Mouse (Mus musculus): Measurements from ENCODE around the gene Guk1.
"Not testable (repeated sequence)": the region's sequence is repeated elsewhere in the genome, so short reads cannot be mapped to it uniquely, and the experiment has no call there.

Guk1 gene

DNA sequence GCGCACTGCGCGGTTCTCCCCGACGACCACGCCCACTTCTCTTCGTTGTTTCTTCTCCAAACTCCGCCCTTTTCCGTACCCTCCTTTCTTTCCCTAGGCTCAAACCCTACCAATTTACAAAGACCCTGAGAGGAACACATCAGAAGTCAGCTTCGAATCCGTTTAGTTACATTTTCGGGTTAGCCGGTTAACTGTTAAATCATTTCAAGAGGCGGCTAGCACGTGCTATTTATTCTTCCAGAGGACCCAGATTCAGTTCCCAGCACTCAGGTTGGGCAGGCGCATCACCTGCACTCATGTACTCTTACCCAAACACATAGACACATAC lies at the start of gene Guk1:
Gene Guk1, minus strand, starts transcription at position 154 of the 328 bp plus-strand sequence.
- DNase-seq: no peak

DNA sequence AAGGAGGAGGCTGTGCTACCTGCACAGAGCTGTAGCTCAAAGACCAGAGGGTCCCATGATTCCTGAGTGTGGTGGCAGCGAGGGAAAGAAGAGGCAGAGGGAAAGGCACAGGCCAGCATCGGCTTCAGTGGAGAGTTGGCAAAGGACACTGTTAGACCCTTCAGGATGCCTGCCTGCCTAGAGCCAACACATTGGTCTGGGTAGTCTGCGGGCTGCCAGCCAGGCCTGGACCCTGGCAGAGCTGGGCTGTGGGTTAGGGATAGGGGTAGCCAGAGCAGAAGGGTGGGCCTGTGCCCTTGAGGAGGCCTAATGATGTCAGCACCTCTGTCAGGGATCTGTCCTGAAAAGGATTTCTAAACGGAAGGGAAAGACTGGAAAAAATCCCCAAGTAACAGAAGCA lies 47.8 kb upstream of the Guk1 start:
- no peak for DNase-seq

DNA sequence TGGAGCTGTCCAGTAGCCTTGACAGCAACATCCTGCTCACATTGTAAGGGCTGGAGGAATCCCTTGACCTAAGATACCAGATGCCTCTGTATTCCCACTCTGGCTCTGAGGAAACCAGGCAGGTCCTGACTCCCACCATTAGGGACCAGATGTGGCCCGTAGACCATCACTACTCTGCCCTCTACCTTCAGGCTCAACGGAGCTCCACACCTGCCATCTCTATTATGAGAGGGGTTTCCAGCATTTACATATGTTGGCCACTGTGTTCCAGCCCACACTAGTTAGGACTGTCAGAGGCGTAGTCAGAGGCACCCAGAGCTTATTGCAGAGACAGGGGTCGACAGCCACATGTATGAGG lies 47.4 kb upstream of the Guk1 start:
- no peak for DNase-seq

DNA sequence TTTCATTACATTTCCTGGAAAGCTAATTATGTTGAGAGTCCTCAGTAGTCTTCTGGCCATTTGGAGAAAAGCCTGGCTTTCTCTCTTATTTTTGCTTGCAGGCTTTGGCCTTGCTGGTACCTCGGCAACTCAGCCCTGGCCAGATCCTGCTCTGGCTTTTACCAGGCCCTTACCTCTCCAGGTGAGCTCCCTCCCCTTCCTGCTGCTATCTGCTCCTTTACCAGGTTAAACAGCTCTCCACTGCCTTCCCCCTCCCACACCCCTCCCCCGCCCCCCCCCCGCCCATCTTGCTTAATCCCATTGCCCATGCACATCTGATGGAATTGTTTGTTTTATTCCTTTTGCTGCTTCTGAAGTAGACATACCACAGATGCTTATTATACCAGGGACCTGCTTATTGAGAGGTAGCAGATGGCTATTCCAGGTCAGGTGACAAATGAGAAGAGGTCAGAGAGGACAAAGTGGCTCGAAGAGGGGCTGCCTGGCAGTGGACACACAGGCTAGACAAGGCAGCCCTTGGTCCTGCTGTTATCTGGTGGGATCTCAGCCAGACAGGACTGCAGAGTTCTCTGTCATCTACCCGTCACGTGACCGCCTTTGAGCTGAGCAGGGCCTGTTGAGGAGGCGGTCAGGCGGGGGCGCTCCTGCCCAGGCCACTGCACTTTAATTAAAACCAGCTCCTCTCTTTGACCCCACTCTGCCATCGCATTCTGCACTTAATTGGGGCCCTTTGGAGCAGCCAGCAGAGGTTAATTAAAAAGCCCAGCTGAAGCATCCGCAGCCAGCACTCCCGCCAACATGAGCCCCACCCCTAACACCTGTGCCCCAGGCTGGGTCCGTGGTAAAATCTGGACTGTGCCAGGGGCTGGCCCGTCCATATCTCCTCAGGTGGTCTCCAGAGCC lies 46.8 kb upstream of the Guk1 start:
- DNase-seq: peak; percentile 83

DNA sequence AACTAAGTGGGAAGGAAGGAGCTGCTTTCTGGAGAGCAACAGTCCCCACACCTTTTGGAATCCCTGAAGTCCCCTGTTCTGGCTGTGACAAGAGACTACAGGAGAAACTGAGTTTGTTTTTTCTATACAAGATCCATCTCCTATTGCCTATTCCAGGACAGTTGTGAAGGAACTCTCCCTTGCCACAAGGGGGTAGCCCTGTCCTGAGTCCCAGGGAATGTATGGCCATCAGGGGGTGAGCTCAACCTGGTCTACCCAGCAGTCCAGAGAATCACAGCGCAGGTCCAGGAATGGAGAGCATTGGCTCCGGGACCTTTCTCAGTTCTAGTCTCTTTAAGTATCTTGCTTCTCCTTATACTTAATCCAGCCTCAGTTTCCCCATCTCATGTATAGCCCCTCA lies 40.8 kb upstream of the Guk1 start:
- DNase-seq: no peak

DNA sequence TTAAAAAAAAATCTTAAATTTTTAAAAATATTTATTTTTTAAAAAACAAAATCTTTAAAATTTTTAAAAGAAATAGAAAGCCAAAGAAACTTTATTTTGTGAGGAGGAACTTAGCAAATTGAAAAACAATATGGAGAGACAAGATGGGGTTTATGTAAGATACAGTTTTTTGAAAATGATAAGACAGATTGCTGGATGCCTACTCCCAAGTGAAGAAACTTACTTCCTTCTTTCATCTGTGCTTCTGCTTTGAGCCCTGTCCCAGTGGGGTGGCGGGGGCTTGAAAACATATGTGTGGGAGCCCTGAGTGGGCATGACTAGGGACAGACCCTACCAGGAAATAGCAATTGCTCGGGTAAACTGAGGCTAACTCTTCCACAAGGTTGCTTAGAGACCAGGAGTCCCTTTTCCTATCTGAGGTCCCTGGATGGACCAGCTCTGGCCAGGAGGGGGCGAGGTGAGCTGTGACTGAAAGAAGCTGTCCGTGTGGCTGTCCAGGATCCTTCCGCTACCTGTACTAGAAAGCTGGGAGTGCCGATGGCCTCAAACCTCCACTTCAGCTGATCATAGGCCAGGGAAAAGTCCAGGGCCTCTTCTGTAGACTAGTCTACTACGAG lies 38.2 kb upstream of the Guk1 start:
- peak; percentile 78 for DNase-seq

DNA sequence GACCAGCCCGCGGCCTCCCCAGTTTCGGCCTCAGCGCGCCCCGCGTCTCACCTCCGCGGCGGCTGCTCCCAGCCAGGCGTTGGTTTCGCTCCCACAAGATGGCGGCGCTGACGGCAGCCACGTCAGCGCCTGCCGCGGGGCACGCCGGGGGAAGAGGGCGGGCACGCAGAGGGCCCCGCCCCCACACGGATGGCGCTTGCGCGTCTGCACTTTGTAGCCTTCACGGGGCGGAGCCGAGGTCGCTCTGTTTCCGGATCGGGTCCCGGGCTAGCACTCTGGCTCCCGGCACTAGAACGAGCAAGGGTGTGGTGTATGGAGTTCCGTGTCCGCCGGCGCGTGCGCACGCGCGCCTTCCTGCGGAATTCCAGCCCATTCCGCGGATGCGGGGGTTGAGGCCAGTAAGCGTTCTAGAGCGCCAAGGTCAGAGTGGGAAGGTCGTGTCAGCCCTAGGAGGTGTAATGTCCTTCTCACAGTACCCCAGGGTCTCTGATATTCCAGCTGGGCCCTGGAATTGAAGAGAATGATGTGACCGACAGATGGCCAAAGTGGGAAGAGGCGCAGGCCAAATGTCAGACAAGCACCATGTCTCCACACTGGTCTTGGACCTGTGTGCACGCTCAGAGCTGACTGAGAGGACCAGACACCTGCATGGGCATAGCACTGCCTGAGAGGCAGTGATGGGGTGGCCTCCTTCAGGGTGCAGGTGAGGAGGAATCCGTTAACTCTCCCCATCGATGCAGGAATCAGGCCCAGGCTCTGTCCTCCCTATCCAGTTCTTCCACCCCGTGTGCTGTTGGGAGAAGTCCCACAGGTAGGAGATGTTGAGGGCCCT lies 36.3 kb upstream of the Guk1 start, which contains the start of gene Arf1:
Gene Arf1, minus strand, starts transcription at position 149 of the 832 bp plus-strand sequence.
- peak; percentile 98 for DNase-seq

DNA sequence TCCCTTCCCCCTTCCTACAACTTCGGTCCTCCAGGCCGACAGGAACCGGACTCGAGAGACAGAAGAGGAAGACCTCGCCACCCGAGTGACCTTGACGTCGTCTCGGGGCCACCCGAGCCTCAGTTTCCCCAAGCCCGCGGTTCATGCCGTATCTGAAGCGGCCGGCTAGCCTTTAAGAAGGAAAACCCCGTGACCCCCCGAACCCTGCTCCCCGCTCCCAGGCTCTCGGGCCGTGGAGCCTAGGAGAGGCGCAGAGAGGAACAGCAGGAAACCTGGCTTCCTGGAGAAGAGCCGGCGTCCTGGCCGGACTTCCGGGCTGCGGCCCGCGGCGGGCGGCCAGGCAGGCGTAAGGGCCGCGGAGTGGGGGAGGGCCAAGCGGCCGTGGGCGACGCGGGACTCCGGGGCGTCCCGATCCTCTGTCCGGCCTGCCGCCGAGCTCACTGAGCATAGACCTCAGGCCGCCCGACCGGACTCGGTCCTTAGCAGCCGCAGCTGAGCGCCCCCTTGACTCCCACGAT lies 35.7 kb upstream of the Guk1 start:
- no peak for DNase-seq

DNA sequence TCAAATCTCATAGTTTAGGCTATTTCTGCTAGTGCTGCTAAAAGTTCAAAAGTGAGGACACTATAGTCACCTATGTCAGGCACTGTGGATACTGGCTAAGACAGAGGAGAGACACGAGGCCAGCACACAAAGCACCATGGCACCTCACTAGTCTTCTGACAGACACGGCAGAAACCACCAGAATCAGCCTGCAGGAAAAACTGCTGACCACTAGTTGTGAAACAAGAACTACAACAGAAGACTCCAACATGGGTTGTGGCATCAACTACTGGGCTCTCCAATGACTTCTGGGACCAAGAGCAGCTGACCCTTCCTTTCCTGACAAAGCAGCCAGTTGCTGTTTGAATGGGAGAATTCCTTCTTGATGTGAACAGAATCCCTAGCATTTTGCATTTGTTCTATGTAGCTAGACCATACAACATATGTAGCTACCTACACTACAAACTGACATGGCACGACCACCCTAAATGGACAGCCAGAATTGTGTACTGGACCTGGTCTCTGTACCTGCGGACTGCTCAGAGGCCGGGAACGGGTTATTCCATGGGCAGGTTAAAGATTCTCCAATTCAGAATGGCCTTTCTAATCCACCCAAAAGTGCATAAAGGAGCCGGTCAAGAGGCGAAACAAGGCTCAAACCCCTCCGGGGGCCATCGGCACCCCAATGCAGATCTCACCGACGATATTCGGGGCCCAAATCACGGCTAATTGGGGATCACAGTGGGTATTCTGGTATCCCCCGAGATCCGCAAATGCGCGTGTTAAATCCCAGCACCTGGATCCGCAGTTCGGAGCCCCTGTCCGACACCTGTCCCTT lies 35.0 kb upstream of the Guk1 start:
- peak; percentile 31 for DNase-seq

DNA sequence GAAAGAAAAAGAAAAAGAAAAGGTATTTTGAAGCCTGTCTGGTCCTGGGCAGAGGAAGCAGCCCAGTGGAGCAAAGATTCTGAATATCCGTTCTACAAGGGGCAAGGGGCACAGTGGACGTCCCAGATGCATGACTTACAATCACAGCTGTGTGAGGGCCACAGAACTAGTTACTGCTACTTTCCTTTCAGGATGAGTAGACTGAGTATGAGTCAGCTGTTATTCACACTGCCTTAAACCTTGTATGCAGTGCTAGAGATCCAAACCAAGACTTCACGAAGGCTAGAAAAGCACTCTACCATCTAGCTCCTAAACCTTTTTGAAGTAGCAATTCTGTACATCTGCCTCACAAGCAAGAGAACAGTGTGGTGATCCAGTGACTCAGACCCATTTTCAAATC lies 34.2 kb upstream of the Guk1 start:
- DNase-seq: no peak

DNA sequence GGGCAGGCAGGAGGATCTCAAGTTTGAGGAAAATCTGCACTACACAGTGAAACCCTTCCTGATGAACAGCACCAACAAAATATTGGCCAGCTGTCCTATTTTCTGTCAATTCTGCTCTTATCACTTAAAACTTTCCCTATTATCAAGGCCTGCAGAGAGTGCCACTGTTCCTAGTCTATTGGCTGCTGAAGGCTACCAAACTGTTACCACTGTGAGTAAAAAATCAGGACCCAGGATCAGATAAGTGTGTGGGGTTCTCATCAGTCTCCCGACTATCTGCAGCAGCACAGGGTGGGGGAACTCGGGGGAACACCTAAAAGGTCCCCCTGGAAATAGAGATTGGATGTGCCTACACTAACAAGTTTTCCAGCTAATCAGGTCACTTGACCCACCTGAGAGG lies 33.2 kb upstream of the Guk1 start:
- no peak for DNase-seq

DNA sequence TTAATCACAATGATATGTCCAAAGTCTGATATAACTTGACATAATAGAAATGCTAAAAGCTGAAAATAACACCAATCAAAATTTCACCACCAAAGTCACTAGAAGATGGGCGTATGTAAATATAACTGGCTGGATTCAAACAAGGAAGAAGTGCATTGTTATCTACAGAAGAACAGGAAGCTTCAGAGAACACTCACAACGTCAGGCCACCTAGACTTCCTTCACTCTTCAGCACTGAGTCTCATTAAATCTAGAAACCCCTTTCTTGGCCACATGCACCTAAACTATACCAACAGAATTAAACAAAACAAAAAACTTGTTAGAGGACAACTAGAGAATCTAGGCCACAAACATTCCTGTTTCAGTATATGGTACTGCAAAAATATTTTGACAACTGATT lies 32.5 kb upstream of the Guk1 start:
- DNase-seq: no peak

DNA sequence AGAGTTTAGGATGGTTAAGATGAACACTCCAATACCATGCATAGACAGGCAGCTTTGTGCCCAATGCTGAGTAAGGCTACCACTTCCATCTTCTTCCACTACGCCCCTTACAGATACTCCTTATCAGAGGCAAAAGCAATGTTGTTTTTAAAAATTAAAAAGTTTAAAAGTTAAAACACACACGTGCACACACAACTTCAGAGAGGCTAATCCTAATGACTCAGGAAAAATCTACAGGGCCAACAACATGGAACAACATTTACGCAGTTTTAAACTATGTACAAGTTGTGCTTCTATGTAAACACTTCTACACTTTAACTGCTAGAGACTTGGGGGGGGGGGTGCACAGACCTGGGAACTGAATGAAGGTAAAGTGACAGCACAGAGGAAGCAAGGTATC lies 32.0 kb upstream of the Guk1 start:
- DNase-seq: no peak

DNA sequence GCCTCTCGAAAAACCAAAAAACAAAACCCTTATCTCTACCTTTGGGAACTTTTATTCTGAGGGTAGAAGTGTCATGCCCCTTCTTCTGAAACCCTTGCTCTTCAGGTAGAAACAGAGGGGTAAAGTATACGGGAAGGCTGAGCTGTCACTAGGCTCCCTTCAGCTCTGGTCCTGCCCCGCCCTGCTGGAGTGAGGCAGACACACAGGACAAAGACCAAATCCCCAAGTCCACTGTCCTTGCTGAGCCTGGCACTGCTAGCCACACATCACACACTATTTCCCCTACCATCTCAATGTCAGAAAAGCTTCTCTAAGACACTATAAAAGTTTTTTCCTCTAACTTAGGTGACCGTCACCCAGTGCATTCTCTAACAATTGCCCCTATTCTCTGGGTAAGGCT lies 30.3 kb upstream of the Guk1 start:
- DNase-seq: no peak

DNA sequence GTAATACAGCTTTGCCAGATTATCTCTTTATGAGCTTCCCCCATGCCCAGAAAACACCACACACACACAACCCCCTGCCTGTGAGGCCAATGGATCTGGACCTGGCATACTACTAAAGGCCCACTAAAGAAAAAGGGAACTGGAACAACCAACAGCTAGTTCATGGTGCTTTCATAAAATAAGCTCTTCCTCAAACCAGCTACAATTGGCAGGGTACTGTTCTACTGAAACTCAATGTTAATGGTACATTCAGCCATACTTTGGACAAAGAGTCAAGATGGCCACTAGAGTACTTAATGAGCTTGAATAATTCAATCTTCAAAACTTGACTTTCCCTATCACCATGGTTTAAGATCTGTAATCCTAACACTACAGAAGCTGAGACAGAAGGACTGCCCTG lies 29.6 kb upstream of the Guk1 start:
- DNase-seq: no peak

DNA sequence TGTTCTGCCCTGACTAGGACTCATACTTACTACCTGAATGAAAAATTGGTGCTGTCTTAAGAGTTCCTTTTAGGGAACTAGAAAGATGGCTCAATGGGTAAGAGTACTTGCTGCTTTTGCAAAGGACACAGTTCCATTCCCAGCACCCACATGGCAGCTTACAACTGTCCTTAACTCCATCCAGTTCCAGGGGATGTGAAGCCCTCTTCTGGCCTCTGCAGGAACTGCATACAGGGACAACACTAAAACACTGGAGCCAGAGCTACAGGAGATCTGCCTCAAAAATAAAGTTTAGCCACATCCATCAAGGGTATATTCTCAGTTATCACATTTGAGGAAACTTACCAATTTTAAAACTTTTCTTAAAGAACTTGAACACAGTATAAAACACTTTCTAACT lies 27.1 kb upstream of the Guk1 start:
- DNase-seq: no peak

DNA sequence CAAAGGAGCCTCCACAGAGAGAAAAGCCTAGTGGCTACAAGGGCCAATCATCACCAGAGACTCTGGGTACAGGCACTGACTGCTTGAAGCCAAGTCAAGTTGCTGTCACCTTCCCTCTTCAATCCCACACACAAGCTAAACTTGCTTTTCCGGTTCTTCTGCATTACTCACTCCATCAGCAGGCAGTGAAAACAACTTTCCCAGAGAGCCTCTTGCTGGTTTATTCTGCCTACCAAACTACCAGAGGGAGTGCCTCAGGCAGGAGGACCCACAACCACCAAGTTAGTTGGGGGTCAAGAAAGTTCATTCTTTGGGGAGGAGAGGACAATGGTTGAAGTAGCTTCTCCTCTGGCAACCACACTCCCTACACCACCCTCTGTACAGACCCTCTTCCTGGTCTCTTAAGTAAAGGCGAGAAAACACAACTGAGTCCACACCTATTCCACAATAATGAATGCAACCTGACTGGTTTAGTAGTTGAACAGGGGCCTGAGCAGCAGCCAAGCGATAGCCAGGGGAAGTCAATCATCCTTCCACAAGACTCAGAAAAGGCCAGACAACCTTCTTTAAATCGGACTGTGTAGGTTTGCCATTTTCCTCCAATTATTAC lies 26.5 kb upstream of the Guk1 start:
- DNase-seq: peak; percentile 67

DNA sequence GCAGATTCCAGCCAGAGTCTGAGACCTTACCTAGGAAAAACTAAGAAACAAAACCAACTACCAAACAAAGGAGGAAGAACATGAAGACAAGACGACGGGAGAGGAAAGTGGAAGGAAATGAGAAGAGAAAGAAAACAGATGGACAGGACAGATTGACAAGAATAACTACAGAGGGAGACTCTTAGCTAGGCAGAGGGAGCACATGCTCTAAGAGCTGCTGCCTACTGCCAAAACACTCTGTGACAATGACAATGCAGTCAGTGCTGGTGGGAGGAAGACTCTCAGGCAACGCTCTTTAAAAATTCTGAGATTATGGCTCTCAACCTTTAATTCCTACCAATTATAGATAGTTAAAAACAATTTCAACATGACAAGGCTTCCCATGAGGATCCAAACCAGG lies 24.9 kb upstream of the Guk1 start:
- DNase-seq: no peak

DNA sequence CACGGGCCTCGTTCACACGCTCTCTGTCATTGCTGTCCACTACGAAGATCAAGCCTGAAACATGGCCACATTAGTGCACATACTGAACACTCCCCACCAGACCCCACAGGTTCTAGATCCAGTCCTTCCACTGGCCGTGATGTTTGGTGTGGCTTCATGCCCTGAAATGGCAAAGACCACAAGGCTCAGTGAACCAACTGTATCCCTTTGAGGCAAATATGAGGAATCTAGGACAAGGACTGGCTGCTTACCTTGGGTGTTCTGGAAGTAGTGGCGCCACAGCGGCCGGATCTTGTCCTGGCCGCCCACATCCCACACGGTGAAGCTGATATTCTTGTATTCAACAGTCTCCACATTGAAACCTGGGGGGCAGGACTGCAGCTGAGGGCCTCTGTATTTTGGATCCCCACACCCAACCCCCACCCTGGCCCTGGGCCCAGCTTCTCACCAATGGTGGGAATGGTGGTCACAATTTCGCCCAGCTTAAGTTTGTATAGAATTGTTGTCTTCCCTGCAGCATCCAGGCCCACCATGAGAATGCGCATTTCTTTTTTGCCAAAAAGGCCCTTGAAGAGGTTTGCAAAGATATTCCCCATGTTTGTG lies 21.0 kb upstream of the Guk1 start:
- DNase-seq: no peak

DNA sequence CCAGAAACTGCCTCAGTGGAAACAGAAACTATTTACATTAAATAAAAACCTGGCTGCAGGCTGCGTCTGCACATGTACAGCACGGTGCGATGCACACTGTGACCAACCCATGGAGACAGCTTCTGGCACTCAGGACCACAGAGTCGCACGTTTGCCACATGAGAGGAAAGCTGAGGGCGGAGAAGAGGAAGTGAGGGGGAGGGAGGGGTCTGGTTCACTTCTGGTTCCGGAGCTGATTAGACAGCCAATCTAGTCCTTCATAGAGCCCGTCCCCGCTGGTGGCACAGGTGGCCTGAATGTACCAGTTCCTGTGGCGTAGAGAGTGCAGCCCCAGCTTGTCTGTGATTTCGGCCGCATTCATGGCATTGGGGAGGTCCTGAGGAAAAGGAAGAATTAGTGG lies 20.3 kb upstream of the Guk1 start:
- DNase-seq: not testable (repeated sequence)

DNA sequence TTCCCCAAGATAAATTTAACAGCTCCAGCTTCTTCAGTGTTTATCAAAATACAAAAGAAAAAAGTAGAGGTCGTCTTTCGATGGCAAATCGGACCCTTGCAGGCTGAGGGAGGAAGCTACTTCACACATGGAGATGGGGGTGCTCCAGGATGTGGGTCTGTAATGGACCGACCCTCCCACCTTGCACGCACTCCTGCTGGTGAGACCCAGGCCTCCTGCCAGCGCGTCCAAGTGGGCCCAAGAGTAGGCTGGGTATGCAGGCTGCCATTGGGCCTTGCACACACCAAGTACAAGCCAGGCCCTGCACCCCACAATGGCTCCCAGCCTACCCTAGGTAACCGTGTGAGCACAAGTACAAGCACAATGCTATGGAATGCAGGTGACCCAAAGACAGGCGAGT lies 19.5 kb upstream of the Guk1 start:
- not testable (repeated sequence) for DNase-seq

DNA sequence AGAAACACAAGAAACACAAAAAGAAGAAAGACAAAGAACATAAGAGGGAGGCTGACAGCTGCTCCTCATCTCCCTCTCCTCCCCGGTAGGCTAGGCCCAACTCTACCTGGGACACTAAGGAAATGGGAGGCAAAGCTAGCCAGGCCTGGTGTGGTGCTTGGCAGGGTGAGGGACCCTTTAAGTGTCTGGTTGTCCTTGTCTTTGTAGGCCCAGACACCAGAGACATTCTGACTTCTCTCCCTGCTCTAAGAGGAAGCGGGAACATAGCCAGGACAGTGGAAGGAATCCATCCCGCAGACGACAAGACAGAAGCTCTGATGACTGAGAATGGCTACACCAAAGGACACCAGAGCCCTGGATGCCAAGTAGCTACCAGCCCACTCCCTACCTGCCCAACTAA lies 18.0 kb upstream of the Guk1 start:
- no peak for DNase-seq
